Mouse (Mus musculus): ENCODE measurements around the gene Bves. TPM values are rescaled to one million over a fixed set of nuclear protein-coding genes. Genes with fewer than 3 reads are reported as not detected.

Bves gene
- polyA plus RNA-seq, 1 experiment from 2014 or later: 2.8 TPM

GRCm38 (mm10) chr10:45298503-45298902 is 37.1 kb upstream of the Bves start:
- Histone ChIP-seq H3K4me2 (replicated peaks; ENCODE audit: low read depth) (no peak overlapping the region), H3K27ac (ENCODE audit: low read depth, low read length) (no peak overlapping the region), H3K4me1 (replicated peaks; ENCODE audit: control insufficient read depth, insufficient read depth, low read length) (no peaks in the 10 kb centered on the region), H3K36me3 (ENCODE audit: control insufficient read depth, insufficient read depth) (no peaks in the 10 kb centered on the region), H3K4me3 (ENCODE audit: low read depth, low read length) (no peak overlapping the region), H3K9ac (ENCODE audit: low read depth, low read length) (no peak overlapping the region), H3K27me3 (replicated peaks; ENCODE audit: control insufficient read depth, insufficient read depth, low read length) (no peaks in the 10 kb centered on the region), H3K9me3 (ENCODE audit: control insufficient read depth) (no peaks in the 10 kb centered on the region)
- ATAC-seq: no peak
- TF ChIP-seq CTCF (IDR thresholded peaks at IDR 0.05; ENCODE audit: low read depth): no peak
- WGBS: 78% methylated on average over 6 of the region's 6 CpGs

- WGBS: 83% methylated on average over 4 of the region's 4 CpGs
- Histone ChIP-seq H3K27ac (ENCODE audit: low read depth, low read length) (no peak overlapping the region), H3K9ac (ENCODE audit: low read depth, low read length) (no peak overlapping the region), H3K4me3 (ENCODE audit: low read depth, low read length) (no peak overlapping the region), H3K4me2 (replicated peaks; ENCODE audit: low read depth) (no peak overlapping the region), H3K36me3 (ENCODE audit: control insufficient read depth, insufficient read depth) (no peaks in the 10 kb centered on the region), H3K27me3 (replicated peaks; ENCODE audit: control insufficient read depth, insufficient read depth, low read length) (no peaks in the 10 kb centered on the region), H3K9me3 (ENCODE audit: control insufficient read depth) (no peaks in the 10 kb centered on the region), H3K4me1 (replicated peaks; ENCODE audit: control insufficient read depth, insufficient read depth, low read length) (no peaks in the 10 kb centered on the region)
- no peak for ATAC-seq
- TF ChIP-seq CTCF (IDR thresholded peaks at IDR 0.05; ENCODE audit: low read depth): no peak
Observed at GRCm38 (mm10) chr10:45299509-45299908, 36.1 kb upstream of the Bves start.

- Histone ChIP-seq H3K4me1 (replicated peaks; ENCODE audit: control insufficient read depth, insufficient read depth, low read length) (no peaks in the 10 kb centered on the region), H3K27me3 (replicated peaks; ENCODE audit: control insufficient read depth, insufficient read depth, low read length) (no peaks in the 10 kb centered on the region), H3K36me3 (ENCODE audit: control insufficient read depth, insufficient read depth) (no peaks in the 10 kb centered on the region), H3K9ac (ENCODE audit: low read depth, low read length) (no peak overlapping the region), H3K4me2 (replicated peaks; ENCODE audit: low read depth) (peak overlapping the region; percentile 35), H3K9me3 (ENCODE audit: control insufficient read depth) (no peaks in the 10 kb centered on the region), H3K4me3 (ENCODE audit: low read depth, low read length) (no peak overlapping the region), H3K27ac (ENCODE audit: low read depth, low read length) (no peak overlapping the region)
- WGBS: 25% methylated on average over 14 of the region's 14 CpGs
- ATAC-seq: peak; percentile 77
- no peak for TF ChIP-seq CTCF (IDR thresholded peaks at IDR 0.05; ENCODE audit: low read depth)
Observed at GRCm38 (mm10) chr10:45303315-45304036, 32.1 kb upstream of the Bves start.

GRCm38 (mm10) chr10:45305173-45305572 is 30.4 kb upstream of the Bves start:
- no peaks in the 10 kb centered on the region for H3K27me3 ChIP-seq (replicated peaks; ENCODE audit: control insufficient read depth, insufficient read depth, low read length)
- H3K9ac ChIP-seq (ENCODE audit: low read depth, low read length): no peak overlapping the region
- no peak overlapping the region for H3K4me2 ChIP-seq (replicated peaks; ENCODE audit: low read depth)
- H3K36me3 ChIP-seq (ENCODE audit: control insufficient read depth, insufficient read depth): no peaks in the 10 kb centered on the region
- 81% methylated on average over 5 of the region's 5 CpGs for WGBS
- TF ChIP-seq CTCF (IDR thresholded peaks at IDR 0.05; ENCODE audit: low read depth): no peak
- no peak for ATAC-seq
- H3K9me3 ChIP-seq (ENCODE audit: control insufficient read depth): no peaks in the 10 kb centered on the region
- H3K4me3 ChIP-seq (ENCODE audit: low read depth, low read length): no peak overlapping the region
- H3K27ac ChIP-seq (ENCODE audit: low read depth, low read length): no peak overlapping the region
- no peaks in the 10 kb centered on the region for H3K4me1 ChIP-seq (replicated peaks; ENCODE audit: control insufficient read depth, insufficient read depth, low read length)

GRCm38 (mm10) chr10:45311129-45311528 is 24.4 kb upstream of the Bves start:
- H3K4me1 ChIP-seq (replicated peaks; ENCODE audit: control insufficient read depth, insufficient read depth, low read length): no peaks in the 10 kb centered on the region
- 75% methylated on average over 5 of the region's 5 CpGs for WGBS
- H3K9ac ChIP-seq (ENCODE audit: low read depth, low read length): no peak overlapping the region
- no peak overlapping the region for H3K4me2 ChIP-seq (replicated peaks; ENCODE audit: low read depth)
- H3K4me3 ChIP-seq (ENCODE audit: low read depth, low read length): no peak overlapping the region
- no peak overlapping the region for H3K27ac ChIP-seq (ENCODE audit: low read depth, low read length)
- H3K9me3 ChIP-seq (ENCODE audit: control insufficient read depth): no peaks in the 10 kb centered on the region
- no peaks in the 10 kb centered on the region for H3K27me3 ChIP-seq (replicated peaks; ENCODE audit: control insufficient read depth, insufficient read depth, low read length)
- no peak for ATAC-seq
- no peak for TF ChIP-seq CTCF (IDR thresholded peaks at IDR 0.05; ENCODE audit: low read depth)
- no peaks in the 10 kb centered on the region for H3K36me3 ChIP-seq (ENCODE audit: control insufficient read depth, insufficient read depth)

- H3K4me2 ChIP-seq (replicated peaks; ENCODE audit: low read depth): no peak overlapping the region
- no peak for ATAC-seq
- H3K9me3 ChIP-seq (ENCODE audit: control insufficient read depth): no peaks in the 10 kb centered on the region
- no peaks in the 10 kb centered on the region for H3K4me1 ChIP-seq (replicated peaks; ENCODE audit: control insufficient read depth, insufficient read depth, low read length)
- H3K36me3 ChIP-seq (ENCODE audit: control insufficient read depth, insufficient read depth): no peaks in the 10 kb centered on the region
- no peak for TF ChIP-seq CTCF (IDR thresholded peaks at IDR 0.05; ENCODE audit: low read depth)
- no peaks in the 10 kb centered on the region for H3K27me3 ChIP-seq (replicated peaks; ENCODE audit: control insufficient read depth, insufficient read depth, low read length)
- H3K4me3 ChIP-seq (ENCODE audit: low read depth, low read length): no peak overlapping the region
- no peak overlapping the region for H3K27ac ChIP-seq (ENCODE audit: low read depth, low read length)
- WGBS: 70% methylated on average over 7 of the region's 7 CpGs
- no peak overlapping the region for H3K9ac ChIP-seq (ENCODE audit: low read depth, low read length)
Observed at GRCm38 (mm10) chr10:45311624-45312023, 23.9 kb upstream of the Bves start.

Data from intestine, postnatal 0 days (tissue).